Mouse (Mus musculus) midbrain, postnatal 0 days (tissue): ENCODE measurements around the gene Kalrn. TPM values are rescaled to one million over a fixed set of nuclear protein-coding genes. Genes with fewer than 3 reads are reported as not detected.
A peak's percentile ranks its signal among the peaks of the same experiment; 100 is the strongest.

Experiments
- ATAC-seq: fragments of 200-750 bp; cut with Nextera tagmentation; 2 replicates; pipeline ENCODE4 v1.8.0; 2017; ENCODE audit warnings: moderate number of reproducible peaks, mild to moderate bottlenecking, moderate TSS enrichment, moderate library complexity; ENCODE audit not compliant: low FRiP score
- DNase-seq: peaks from one replicate; pipeline ENCODE4 v3.0.0-alpha.2; 2015; ENCODE audit warnings: low spot score
- H3K27ac ChIP-seq: fragments of 300-500 bp; sonication (generic); 2 replicates; pipeline ENCODE4 v1.5.1; 2014; ENCODE audit warnings: low read depth, mild to moderate bottlenecking, low read length, mixed read lengths
- H3K27me3 ChIP-seq: fragments of 300-500 bp; sonication (generic); 2 replicates; pipeline ENCODE4 v1.6.1; 2014; ENCODE audit warnings: low read length, control low read depth, mixed read lengths; ENCODE audit not compliant: insufficient read depth
- H3K36me3 ChIP-seq: fragments of 300-500 bp; sonication (generic); 2 replicates; pipeline ENCODE4 v1.6.1; 2014; ENCODE audit warnings: low read length, control low read depth, mixed read lengths; ENCODE audit not compliant: insufficient read depth
- H3K4me1 ChIP-seq: fragments of 300-500 bp; sonication (generic); 2 replicates; pipeline ENCODE4 v1.6.1; 2014; ENCODE audit warnings: mild to moderate bottlenecking, control low read depth, antibody characterized with exemption, low read length, mixed read lengths; ENCODE audit not compliant: insufficient read depth
- H3K4me2 ChIP-seq: fragments of 300-500 bp; sonication (generic); 2 replicates; pipeline ENCODE4 v1.6.1; 2014; ENCODE audit warnings: low read depth, mild to moderate bottlenecking, low read length, mixed read lengths; ENCODE audit not compliant: poor library complexity, severe bottlenecking
- H3K4me3 ChIP-seq: fragments of 300-500 bp; sonication (generic); 2 replicates; pipeline ENCODE4 v1.5.1; 2014; ENCODE audit warnings: low read depth, mild to moderate bottlenecking, low read length, moderate library complexity
- H3K9ac ChIP-seq: fragments of 300-500 bp; sonication (generic); replicated peaks from 2 replicates; pipeline ENCODE4 v1.6.1; 2014; ENCODE audit warnings: mild to moderate bottlenecking, low read length, moderate library complexity, mixed read lengths; ENCODE audit not compliant: poor library complexity, severe bottlenecking
- H3K9me3 ChIP-seq: fragments of 300-500 bp; sonication (generic); 2 replicates; pipeline ENCODE4 v1.6.1; 2016; ENCODE audit warnings: low read length, control low read depth
- CTCF ChIP-seq: IDR thresholded peaks from 2 replicates; pipeline ENCODE4 v1.5.1; 2016; ENCODE audit warnings: antibody characterized with exemption, mild to moderate bottlenecking
- WGBS: fragments of 180-500 bp; shearing (Covaris S2); extraction: QIAGEN DNeasy Blood & Tissue Kit; methylation state at CpG from one replicate; pipeline ENCODE4 v1.1.7; 2014; 5-methylcytosine and 5-hydroxymethylcytosine counted together
- polyA plus RNA-seq: library from polyadenylated mRNA; unstranded; fragments of >200 nt; fragmentation: Nextera tagmentation; extraction: Ambion mirVana; gene quantifications from 2 replicates; pipeline ENCODE4 v1.2.1, GENCODE M21; 2015
- total RNA-seq: library from RNA; depleted of rRNA; stranded (reverse); fragments of >200 nt; gene quantifications from 2 replicates; pipeline ENCODE4 v1.2.3, GENCODE M21; 2014

Gene Kalrn
- total and polyA plus RNA-seq, 2 experiments from 2014 or later: 23.6 to 128 TPM

DNA sequence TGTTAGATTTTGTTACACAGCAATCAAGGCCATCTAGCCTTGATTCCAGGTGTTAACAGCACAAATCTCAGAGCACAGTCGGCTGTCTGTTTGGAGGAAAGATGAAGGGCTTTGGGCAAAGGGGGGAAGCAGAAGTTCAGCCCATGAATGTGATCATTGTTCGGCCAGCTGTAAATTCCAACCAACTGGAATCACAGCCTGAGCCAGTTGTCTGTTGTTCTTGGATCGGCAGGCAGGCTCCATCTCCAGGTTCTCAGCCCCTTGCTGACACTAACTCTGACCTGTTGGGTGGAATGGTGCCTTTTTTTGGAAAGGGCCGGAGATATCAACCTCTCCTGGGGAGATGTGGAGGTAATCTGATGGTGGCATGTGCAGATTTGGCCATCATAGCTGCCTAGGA lies 28.6 kb upstream of the Kalrn start:
- ATAC-seq (no peak), DNase-seq (no peak)
- H3K4me1 ChIP-seq: no peaks in the 10 kb centered on the region
- WGBS: 79% methylated on average over 4 of the region's 4 CpGs
- H3K36me3 ChIP-seq: no peaks in the 10 kb centered on the region
- TF ChIP-seq CTCF: no peak
- no peak overlapping the region for H3K4me2 ChIP-seq
- no peak overlapping the region for H3K9ac ChIP-seq
- H3K4me3 ChIP-seq: no peak overlapping the region
- no peak overlapping the region for H3K27ac ChIP-seq
- no peaks in the 10 kb centered on the region for H3K9me3 ChIP-seq
- H3K27me3 ChIP-seq: no peaks in the 10 kb centered on the region

DNA sequence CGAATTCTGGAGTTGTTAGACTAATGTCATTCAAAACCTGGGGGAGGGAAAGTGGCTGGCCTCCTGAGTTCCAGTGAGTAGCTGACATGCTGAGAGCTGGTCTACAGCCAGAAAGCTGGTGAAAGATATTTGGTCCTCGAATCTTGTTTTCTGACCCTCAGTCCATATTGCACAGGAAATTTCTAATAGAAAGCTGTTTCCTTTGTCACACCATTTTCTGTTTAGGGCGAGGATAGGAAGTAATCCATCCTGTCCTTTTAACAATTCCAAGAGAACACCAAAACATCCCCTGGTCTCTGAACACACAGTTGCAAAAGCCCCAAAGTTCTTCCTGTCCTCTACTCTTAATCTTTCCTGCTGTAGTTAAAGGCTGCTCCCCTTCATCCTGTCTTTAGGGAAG lies 22.0 kb upstream of the Kalrn start:
- Histone ChIP-seq H3K27me3 (no peaks in the 10 kb centered on the region), H3K36me3 (no peaks in the 10 kb centered on the region), H3K27ac (no peak overlapping the region), H3K9me3 (no peaks in the 10 kb centered on the region), H3K4me2 (no peak overlapping the region), H3K4me3 (no peak overlapping the region), H3K9ac (no peak overlapping the region), H3K4me1 (no peaks in the 10 kb centered on the region)
- no peak for TF ChIP-seq CTCF
- DNase-seq (peak; percentile 17), ATAC-seq (no peak)
- WGBS: 41% methylated on average over 3 of the region's 3 CpGs

DNA sequence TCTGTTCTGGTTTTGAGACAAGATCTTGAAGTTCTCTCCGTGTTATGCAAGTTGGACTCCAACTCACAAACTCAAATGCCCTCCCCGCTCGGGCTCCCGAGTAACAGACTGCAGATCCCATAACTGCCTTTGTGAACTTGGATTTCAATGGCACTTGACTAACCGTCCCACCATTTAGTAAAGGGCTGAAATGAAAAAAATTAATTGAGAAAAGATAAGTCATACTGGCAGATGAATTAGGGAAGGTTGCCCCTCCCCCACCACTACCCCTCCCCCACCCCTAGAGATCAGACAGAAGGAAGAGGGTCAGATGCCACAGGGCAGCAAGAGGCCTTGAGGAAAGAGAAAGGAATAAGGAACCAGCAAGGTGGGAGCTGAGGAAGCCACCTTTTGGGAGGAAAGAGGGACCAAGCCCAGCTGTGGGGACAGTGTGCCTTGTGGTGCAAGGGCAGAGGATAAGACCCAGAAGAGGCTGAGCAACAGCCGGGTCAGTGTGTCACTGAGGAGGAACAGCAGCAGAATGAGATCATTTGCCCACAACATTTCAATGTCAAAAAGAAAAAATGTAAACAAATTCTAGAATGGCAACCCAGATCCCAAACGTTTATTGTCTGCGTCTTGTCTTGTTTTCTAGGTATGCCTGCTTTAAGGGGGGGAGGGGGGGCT lies 21.4 kb upstream of the Kalrn start:
- H3K4me3 ChIP-seq: no peak overlapping the region
- no peaks in the 10 kb centered on the region for H3K9me3 ChIP-seq
- H3K9ac ChIP-seq: no peak overlapping the region
- ATAC-seq (no peak), DNase-seq (no peak)
- WGBS: 74% methylated on average over 8 of the region's 8 CpGs
- H3K4me1 ChIP-seq: no peaks in the 10 kb centered on the region
- H3K4me2 ChIP-seq: no peak overlapping the region
- no peak for TF ChIP-seq CTCF
- no peaks in the 10 kb centered on the region for H3K27me3 ChIP-seq
- no peak overlapping the region for H3K27ac ChIP-seq
- H3K36me3 ChIP-seq: no peaks in the 10 kb centered on the region

DNA sequence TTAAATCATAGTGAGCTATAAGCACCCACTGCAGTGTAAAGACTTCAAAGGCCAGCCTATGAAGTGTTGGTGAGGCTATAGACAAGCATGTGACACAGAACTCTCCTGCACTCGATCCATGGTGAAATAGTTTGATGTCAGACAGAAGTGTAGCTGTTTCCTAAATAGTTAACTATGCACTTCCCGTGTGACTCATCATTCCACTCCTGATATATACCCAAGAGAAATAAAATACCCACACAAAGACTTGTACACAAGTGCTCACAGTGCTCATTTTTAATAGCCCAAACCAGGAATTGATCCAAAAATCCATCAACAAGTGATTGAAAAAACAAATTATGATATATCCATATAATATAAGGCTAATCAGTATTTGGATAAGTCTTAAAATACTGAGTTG lies 19.4 kb upstream of the Kalrn start:
- TF ChIP-seq CTCF: no peak
- no peak for ATAC-seq
- no peak overlapping the region for H3K27ac ChIP-seq
- no peak overlapping the region for H3K4me2 ChIP-seq
- no peak overlapping the region for H3K4me3 ChIP-seq
- H3K4me1 ChIP-seq: no peaks in the 10 kb centered on the region
- no peak for DNase-seq
- no peaks in the 10 kb centered on the region for H3K27me3 ChIP-seq
- H3K9me3 ChIP-seq: no peaks in the 10 kb centered on the region
- no peaks in the 10 kb centered on the region for H3K36me3 ChIP-seq
- H3K9ac ChIP-seq: no peak overlapping the region
- 85% methylated on average over 2 of the region's 2 CpGs for WGBS

DNA sequence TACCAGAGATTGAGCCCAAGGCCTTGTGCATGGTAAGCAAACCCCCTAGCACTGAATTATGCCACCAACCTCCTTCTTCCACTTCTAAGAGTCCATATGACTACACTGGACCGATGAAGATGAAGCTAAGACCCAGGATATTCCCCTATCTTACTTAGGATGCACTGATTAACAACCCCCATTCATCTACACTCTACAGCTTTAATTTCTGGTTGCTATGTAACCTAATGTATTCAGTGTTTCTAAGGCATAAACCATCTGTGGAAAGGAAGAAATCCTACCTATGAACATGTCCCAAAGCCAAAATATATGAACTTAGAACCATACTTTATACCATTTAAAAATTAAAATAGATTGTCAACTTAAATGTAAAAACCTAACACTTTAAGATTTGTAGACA lies 18.6 kb upstream of the Kalrn start:
- no peak for TF ChIP-seq CTCF
- Histone ChIP-seq H3K9ac (no peak overlapping the region), H3K4me1 (no peaks in the 10 kb centered on the region), H3K4me2 (no peak overlapping the region), H3K9me3 (no peaks in the 10 kb centered on the region), H3K27me3 (no peaks in the 10 kb centered on the region), H3K36me3 (no peaks in the 10 kb centered on the region), H3K4me3 (no peak overlapping the region), H3K27ac (no peak overlapping the region)
- DNase-seq: no peak
- 72% methylated on average over 1 of the region's 1 CpGs for WGBS
- ATAC-seq: no peak

DNA sequence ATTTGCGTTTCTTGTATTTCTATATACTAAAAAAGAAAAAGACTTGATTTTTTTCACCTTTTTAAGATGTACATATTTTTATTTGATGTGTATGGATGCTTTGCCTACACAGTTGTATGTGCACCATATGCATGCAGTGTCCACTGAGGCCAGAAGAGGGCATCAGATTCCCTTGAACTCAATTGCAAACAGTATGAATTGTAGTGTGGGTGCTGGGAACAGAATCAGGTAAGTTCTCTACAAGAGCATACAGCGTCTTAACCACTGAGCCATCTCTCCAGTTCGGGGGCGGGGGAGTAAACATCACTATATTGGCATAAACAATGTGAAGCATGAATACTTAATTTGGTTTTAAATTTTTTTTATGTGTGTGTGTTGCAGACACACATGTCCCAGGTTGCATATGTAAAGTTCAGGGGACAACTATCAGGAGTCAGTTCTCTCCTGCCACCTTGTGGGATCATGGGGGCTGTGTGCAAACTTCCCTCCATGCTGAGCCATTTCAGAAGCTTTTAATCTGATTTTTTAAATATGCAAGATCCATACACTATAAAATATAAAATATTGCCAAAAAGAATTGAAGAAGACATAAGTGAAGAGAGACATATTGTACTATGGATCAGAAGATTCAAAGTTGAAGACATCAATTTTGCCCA lies 6.5 kb upstream of the Kalrn start:
- no peaks in the 10 kb centered on the region for H3K9me3 ChIP-seq
- DNase-seq (no peak), ATAC-seq (no peak)
- H3K4me1 ChIP-seq: no peaks in the 10 kb centered on the region
- no peak overlapping the region for H3K4me2 ChIP-seq
- H3K27ac ChIP-seq: no peak overlapping the region
- no peaks in the 10 kb centered on the region for H3K27me3 ChIP-seq
- no peak; the same call in 1 of the 2 replicates for TF ChIP-seq CTCF
- H3K9ac ChIP-seq: no peak overlapping the region
- 98% methylated on average over 4 of the region's 4 CpGs for WGBS
- no peaks in the 10 kb centered on the region for H3K36me3 ChIP-seq
- H3K4me3 ChIP-seq: no peak overlapping the region
